ENCODE assay signal across 19 mouse cellular contexts in the genomic region with DNA sequence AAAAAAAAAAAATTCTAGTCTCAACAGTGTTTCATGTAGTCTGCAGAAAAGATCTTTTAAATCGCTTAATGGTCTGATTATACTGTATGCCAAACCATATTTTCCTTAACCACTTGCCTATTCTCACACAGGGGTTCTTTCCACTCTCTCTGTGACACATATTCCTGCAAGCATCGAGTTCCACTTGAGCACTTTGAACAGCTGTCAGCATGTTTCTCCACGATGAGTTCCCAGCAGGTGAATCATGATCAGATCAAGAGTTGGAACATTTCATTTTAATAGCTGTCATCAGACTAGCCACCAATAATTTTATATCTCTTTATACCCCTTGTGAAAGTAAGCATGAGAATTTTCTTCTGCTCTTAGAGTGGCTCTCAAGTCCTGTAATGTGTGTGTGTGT.
DNase-seq lines count a peak whose midpoint lies in the region; TF ChIP-seq lines count a peak whose summit lies in the region.
"Had no signal": no experiment of that assay in that cellular context is flagged by ENCODE, and none has a peak within 500 bp of the region (broad histone marks: within the 10 kb centered on the region; RNA-seq: fewer than 3 reads in every experiment).

No protein-coding gene starts in this region.

- H3K36me3 ChIP-seq in heart, embryonic 10.5 days: no peaks in the 10 kb centered on the region
- H3K36me3 ChIP-seq: embryonic facial prominence, embryonic 10.5 days; embryonic facial prominence, embryonic 12.5 days; forebrain, embryonic 15.5 days had no signal

- H3K4me1 ChIP-seq in heart, embryonic 10.5 days: no peaks in the 10 kb centered on the region

- WGBS in heart, embryonic 10.5 days: 57% methylated on average over 3 of the region's 3 CpGs

- no peaks in the 10 kb centered on the region for H3K9me3 ChIP-seq in heart, embryonic 10.5 days
- H3K9me3 ChIP-seq: embryonic facial prominence, embryonic 10.5 days; embryonic facial prominence, embryonic 12.5 days; forebrain, embryonic 13.5 days; forebrain, embryonic 15.5 days had no signal

- no peak overlapping the region for H3K4me3 ChIP-seq in gastrocnemius, adult 2 months
- no peak overlapping the region for H3K4me3 ChIP-seq in heart, embryonic 10.5 days
- H3K4me3 ChIP-seq: embryonic facial prominence, embryonic 10.5 days; embryonic facial prominence, embryonic 12.5 days; forebrain, embryonic 13.5 days; forebrain, embryonic 15.5 days had no signal

- intact Hi-C loops in gastrocnemius, adult 2 months (cut with DNase I): no loop called here

- H3K27me3 ChIP-seq in heart, embryonic 10.5 days (ENCODE audit: insufficient read depth, poor library complexity, severe bottlenecking): no peaks in the 10 kb centered on the region
- H3K27me3 ChIP-seq: embryonic facial prominence, embryonic 12.5 days; forebrain, embryonic 13.5 days; forebrain, embryonic 15.5 days; Patski had no signal

- 0 out of 2 replicates have a peak overlapping the region, but pooled peaks have one; percentile 9 for H3K27ac ChIP-seq in gastrocnemius, adult 2 months
- no peak overlapping the region for H3K27ac ChIP-seq in heart, embryonic 10.5 days
- H3K27ac ChIP-seq: embryonic facial prominence, embryonic 10.5 days; embryonic facial prominence, embryonic 12.5 days; forebrain, embryonic 13.5 days; forebrain, embryonic 15.5 days had no signal

- no peak for TF ChIP-seq CTCF in gastrocnemius, adult 2 months (IDR thresholded peaks at IDR 0.05)

- no peak for DNase-seq in gastrocnemius, adult 2 months
- DNase-seq in gastrocnemius, postnatal 4 days (ENCODE audit: low spot score in 2 of 2): no peak
- DNase-seq in NIH3T3 (ENCODE audit: low read depth): peak; percentile 59
- DNase-seq in thymus, postnatal 14 days: no peak
- DNase-seq in heart, embryonic 10.5 days (ENCODE audit: low spot score): no peak
- DNase-seq: adrenal gland, adult 8-10 months; adrenal gland, postnatal 14 days; adrenal gland, postnatal 36 days; cerebellum, adult 11-12 months; cerebellum, adult 2 months; cerebellum, adult 9-10 months; cerebellum, postnatal 10 days; cerebellum, postnatal 25 days; forebrain, postnatal 0 days had no signal
